Mouse (Mus musculus) skeletal muscle tissue, adult 2 months (tissue): ENCODE results near the gene Olfr1115.
"Not testable (repeated sequence)": the region's sequence is repeated elsewhere in the genome, so short reads cannot be mapped to it uniquely, and the experiment has no call there.

Source experiments
- DNase-seq: peaks from one replicate; pipeline ENCODE4 v3.0.0-alpha.2; 2012; ENCODE audit warnings: low read depth, low spot score

Gene Olfr1115

DNA sequence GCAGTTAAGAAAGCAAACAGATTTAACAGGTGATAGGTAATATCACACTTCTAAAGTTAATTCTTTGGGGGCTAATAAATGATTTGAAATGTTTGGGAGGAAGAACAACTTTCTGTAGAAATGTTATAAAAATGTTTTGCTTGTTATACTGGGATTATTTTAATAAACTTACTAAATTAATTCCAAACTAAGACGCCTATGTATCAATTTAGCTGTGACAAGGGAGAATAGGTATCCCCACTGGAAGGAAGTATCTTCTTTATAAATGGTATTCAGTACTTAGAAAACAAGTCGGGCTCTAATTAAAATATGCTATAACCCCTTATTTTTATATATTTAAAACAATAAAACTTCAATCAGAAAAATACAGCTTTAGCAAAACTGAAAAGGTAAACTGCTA lies at the start of gene Olfr1115:
Gene Olfr1115 (plus strand): TSS at position 301 of the 400 bp plus-strand sequence.
- DNase-seq = no peak

- DNase-seq = no peak
Measured at GRCm38 (mm10) chr2:87208670-87209069, 39.1 kb upstream of the Olfr1115 start, which contains the start of gene Olfr1113. Gene Olfr1113 (plus strand): TSS chr2:87208970.

DNA sequence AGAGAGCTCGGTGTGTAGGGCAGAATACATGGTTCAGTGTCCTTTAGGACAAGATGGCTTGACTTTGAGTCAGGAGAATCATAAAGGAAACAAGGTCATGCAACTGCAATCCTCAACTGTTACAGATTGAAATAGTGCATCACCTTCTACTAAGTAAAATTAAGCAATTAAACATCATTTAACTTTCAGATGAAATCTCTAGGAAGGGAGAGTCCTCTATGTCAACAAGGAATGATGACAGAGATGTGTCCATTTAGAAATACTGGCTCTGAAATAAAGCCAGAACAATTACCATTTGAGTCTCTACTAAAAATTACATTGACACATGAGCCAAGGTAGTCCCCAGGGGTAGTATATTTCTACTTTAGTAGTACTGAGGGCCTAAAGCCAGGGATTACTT lies 19.4 kb downstream of the Olfr1115 start, which contains the start of gene Olfr1116:
Gene Olfr1116 (plus strand): TSS at position 301 of the 400 bp plus-strand sequence.
- DNase-seq = no peak

GRCm38 (mm10) chr2:87293977-87294376 lies 46.2 kb downstream of the Olfr1115 start:
- DNase-seq = not testable (repeated sequence)
